ENCODE assay signal across 8 mouse cellular contexts in the genomic region with DNA sequence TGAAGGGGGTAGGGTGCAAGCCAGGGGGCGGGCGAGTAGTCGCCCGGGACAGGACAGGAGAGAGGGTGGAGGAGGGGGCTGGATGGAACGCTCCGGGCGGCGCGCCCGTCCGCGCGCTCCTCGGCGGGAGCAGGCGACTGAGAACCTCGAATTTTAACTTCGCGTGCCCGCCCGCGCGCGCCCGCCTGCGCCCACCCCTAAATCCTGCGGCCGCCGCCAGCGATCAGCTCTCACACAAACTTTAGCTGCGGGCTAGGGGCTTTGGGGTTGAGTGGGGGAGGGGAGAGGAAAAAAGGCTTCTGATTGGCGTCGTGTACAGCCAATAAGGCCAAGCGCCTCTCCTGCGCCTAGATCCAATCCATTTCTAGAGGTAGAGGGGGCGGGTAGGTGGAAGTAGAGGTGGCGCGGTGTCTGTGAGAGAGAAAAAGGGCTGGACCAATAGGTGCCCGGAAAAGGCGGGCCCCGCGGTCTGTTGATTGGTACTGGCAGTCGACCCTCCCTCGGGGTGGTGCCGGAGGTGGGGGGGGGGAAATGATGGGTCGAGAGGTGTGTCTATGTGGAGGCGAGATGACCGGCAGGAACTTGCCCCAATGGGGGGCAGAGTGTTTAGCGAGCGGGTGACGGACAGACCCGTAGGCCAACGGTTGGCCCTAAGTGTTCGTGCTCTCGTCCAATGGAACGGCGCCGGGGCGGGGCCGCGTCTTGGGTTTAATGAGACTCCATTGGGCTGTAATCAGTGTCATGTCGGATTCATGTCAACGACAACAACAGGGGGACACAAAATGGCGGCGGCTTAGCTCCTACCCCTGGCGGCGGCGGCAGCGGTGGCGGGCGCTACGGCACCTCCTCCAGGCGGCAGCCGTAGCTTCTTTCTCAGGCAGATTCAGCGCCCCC. TPM values are rescaled to one million over a fixed set of nuclear protein-coding genes. Genes with fewer than 3 reads are reported as not detected.
DNase-seq lines count a peak whose midpoint lies in the region; ATAC-seq and TF ChIP-seq lines count a peak whose summit lies in the region.

No protein-coding gene starts in this region.

- DNase-seq in Patski (ENCODE audit: low read depth, low spot score) = peak; percentile 99
- peak; percentile 100 for DNase-seq in cerebellum, postnatal 14 days
- DNase-seq in frontal cortex, postnatal 14 days (ENCODE audit: low spot score in 2 of 2) = peak; percentile 99 to 100
- DNase-seq in layer of hippocampus, postnatal 25 days (ENCODE audit: extremely low spot score in 1 of 2, low spot score in 1 of 2) = peak; percentile 96 to 97
- DNase-seq in lung, postnatal 25 days (ENCODE audit: low spot score) = peak; percentile 100
- DNase-seq in retina, embryonic 14.5 days (ENCODE audit: low spot score) = peak; percentile 100
- DNase-seq in thymus, postnatal 4 days = peak; percentile 99

- H3K4me1 ChIP-seq in hindbrain, embryonic 13.5 days (replicated peaks) = peaks cover 36% of the 10 kb centered on the region

- ATAC-seq in Patski = peak; percentile 90
- ATAC-seq in hindbrain, embryonic 13.5 days (ENCODE audit: low FRiP score) = peak; percentile 99

- H3K4me2 ChIP-seq in hindbrain, embryonic 13.5 days = peak overlapping the region; percentile 83

- POLR2A ChIA-PET in Patski (lab: Charles Lee) = interaction anchor here (0.5 to 1.0 kb wide), 3 partner anchors 30 to 87 kb away, joined by 3 to 4 read pairs (median 3); no protein-coding TSS in a partner anchor

- no peaks in the 10 kb centered on the region for H3K9me3 ChIP-seq in hindbrain, embryonic 13.5 days

- no peaks in the 10 kb centered on the region for H3K36me3 ChIP-seq in hindbrain, embryonic 13.5 days

- CTCF ChIA-PET in Patski (lab: Charles Lee) = no interaction called here

- in situ Hi-C loops in Patski (cut with MboI; ENCODE audit: low pct_unique_long_range_greater_than_20kb) = no loop called here

- under 1% methylated on average over 69 of the region's 75 CpGs for WGBS in hindbrain, embryonic 13.5 days

- peak overlapping the region; percentile 86 for H3K4me3 ChIP-seq in hindbrain, embryonic 13.5 days

- H3K27ac ChIP-seq in hindbrain, embryonic 13.5 days = peak overlapping the region; percentile 99

- H3K27me3 ChIP-seq in Patski = no peaks in the 10 kb centered on the region
- H3K27me3 ChIP-seq in hindbrain, embryonic 13.5 days = no peaks in the 10 kb centered on the region

- no peak for TF ChIP-seq CTCF in Patski (IDR thresholded peaks at IDR 0.05)

- peak overlapping the region; percentile 97 for H3K9ac ChIP-seq in hindbrain, embryonic 13.5 days

RNA-seq across cellular contexts. Expression of a gene that starts 19.2 kb away (rescaled TPM):
- 21.4 TPM for polyA plus RNA-seq in Patski (2021)
- polyA plus RNA-seq in hindbrain, embryonic 13.5 days (2015; fragmentation: Nextera tagmentation; extraction: Ambion mirVana) = 18.6 and 20.0 TPM in 2 replicates
- total RNA-seq in layer of hippocampus, postnatal 25 days (2021) = 10 to 100 TPM; 70.0 to 83.4 TPM

Comparison
In these comparisons a context has a peak if more than half of its experiments do, and no peak if none do; other contexts are left out.
1. Peak in every context shown above with its lines: DNase-seq, ATAC-seq, H3K4me3 ChIP-seq and H3K27ac ChIP-seq.